Mouse (Mus musculus): Measurements from ENCODE around the gene Gm9602.
"Not testable (repeated sequence)": the region's sequence is repeated elsewhere in the genome, so short reads cannot be mapped to it uniquely, and the experiment has no call there.

Gm9602 gene

GRCm38 (mm10) chr14:4776037-4776436 lies at the start of gene Gm9602:
Gene Gm9602 (plus strand): TSS chr14:4776337.
- DNase-seq: not testable (repeated sequence)

GRCm38 (mm10) chr14:4806421-4806820 lies 30.3 kb downstream of the Gm9602 start:
- DNase-seq: not testable (repeated sequence)

GRCm38 (mm10) chr14:4821950-4822349 lies 45.8 kb downstream of the Gm9602 start:
- DNase-seq: not testable (repeated sequence)

Data from thymus, postnatal 25 days (tissue).